Mouse (Mus musculus): Measurements from ENCODE around the gene Agbl4.

Agbl4 gene

GRCm38 (mm10) chr4:111410731-111411130 lies 1013.3 kb downstream of the Agbl4 start:
- no peak for DNase-seq

GRCm38 (mm10) chr4:111414399-111414798 lies 1016.9 kb downstream of the Agbl4 start:
- DNase-seq, result no peak

- DNase-seq, result no peak
These were observed 1017.5 kb downstream of the Agbl4 start, which contains the start of gene Bend5 for GRCm38 (mm10) chr4:111414818-111415488. Gene Bend5, plus strand, starts transcription at chr4:111415006.

GRCm38 (mm10) chr4:111416126-111416525 lies 1018.7 kb downstream of the Agbl4 start:
- no peak for DNase-seq

GRCm38 (mm10) chr4:111416551-111416950 lies 1019.1 kb downstream of the Agbl4 start:
- no peak for DNase-seq

GRCm38 (mm10) chr4:111417716-111418115 lies 1020.3 kb downstream of the Agbl4 start:
- no peak for DNase-seq

GRCm38 (mm10) chr4:111419476-111419875 lies 1022.0 kb downstream of the Agbl4 start:
- DNase-seq, result no peak

DNA sequence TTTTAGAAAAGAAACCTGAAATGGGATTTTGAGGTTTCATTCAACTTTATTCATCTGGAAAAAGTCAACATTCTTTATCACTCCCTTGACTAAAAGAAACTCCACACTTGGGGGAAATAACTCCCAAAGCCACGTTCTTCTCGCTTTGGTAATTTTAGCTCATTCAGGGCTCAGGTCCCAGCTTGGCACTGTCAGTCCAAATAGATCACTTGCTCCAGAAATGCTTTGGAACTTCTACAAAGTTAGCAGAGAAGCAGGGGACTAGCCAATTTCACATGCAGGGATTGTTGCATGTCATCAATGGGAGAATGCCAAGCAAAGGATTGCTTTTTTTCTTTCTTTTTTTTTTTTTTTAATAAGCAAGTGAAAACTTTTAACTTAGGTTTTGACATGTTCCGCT lies 1022.6 kb downstream of the Agbl4 start:
- DNase-seq, result no peak

DNA sequence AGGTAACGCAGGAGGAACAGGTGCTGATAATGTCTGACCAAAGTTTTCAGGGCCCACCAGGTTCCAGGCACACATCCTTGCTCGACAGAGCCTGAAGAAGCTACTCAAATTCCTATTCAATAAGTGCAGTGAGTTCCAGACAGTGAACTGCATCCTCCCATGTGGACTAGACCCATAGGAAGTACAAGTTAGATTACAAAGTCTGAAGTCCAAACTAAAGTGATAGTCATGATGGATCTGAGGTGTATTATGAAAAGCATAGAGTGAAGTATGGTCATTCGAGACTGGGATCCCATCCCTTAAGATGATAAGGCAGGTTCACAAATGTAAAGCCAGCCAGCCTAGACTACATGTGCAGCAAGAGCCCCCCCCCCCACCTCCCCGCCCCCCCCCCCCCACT lies 1023.5 kb downstream of the Agbl4 start:
- DNase-seq, result no peak

DNA sequence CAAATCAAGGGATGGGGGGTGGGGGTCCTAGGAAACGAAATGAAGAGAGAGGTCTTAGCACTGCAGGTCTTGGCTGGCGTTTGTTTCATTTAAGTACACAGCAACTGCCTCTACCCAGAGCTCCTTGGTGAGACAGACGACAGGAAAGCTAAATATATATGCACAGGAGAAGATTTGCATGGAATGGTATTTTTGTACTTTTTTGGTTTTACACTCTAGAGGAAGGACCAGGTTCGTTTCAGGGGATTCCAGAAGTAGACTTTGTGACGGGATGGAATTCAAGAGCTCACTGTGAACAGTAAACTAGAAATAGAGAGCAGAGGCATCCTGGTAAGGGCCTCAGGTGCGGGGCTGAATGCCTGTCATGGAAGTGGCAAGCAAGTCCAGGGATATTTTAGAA lies 1024.3 kb downstream of the Agbl4 start:
- no peak for DNase-seq

DNA sequence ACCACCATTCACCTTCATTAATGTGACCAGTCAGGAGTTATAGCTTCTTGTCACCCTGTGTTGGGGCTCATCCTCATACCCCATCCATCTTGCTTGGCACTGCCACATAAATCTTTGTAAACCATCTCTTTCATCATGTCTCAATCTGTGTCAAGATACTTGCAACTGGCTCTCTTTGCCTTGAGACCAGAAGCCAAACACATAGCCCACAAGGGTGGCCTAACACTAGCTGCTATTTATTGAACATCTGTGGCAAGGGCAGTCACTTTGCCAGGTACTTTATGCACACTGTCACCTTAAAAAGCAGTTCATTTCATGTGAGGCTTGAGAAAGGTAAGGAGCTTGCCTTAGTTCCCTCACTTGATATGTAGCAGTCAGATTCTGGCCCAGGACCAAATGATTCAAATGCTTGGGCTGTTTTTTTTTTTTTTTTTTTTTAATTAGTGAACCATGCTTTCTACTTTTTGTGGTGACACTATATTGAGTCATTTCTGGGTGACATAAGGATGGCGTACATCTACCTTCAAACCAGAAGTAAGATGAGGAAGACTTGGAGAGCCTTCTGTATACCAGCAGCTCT lies 1027.0 kb downstream of the Agbl4 start:
- no peak for DNase-seq

DNA sequence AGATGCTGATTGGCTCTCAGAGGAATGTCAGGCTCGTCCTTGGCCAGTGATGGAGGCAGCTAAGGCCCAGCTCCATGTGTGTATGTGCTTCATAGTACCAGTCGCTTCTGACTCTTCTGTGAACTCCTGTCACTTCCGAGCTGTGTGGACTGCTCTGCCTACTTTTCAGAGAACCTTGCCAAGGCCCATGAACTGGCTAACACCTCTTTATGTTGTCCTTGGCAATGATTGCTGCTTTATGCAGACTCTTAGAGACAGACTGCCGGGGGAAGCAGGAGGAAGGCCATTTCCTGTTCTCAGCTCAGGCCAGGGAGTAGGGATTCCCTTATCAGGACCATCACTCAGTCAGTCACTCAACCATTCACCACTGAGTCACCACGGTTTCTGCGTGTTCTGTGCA lies 1027.7 kb downstream of the Agbl4 start:
- no peak for DNase-seq

DNA sequence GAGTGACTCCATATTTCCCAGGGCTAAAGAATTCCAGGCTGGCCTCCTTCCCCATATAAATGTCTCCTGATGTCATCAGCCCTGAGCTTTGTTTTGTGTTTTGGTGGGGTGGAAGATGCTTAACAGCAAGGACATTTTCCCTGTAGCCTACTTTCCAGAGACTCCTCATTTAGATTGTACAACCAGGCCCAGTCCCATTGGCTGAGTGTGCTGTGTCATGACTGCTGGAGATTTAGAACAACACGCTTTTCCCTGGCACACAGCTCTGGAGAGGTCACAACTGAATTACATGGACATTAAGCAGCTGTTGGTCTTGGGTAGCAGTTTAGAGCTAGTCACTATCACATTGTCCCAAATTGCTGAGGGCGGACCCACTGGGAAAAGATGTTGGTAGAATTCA lies 1033.7 kb downstream of the Agbl4 start:
- DNase-seq, result no peak

- no peak for DNase-seq
These were observed 1034.6 kb downstream of the Agbl4 start for GRCm38 (mm10) chr4:111432013-111432412.

- DNase-seq, result no peak
These were observed 1035.0 kb downstream of the Agbl4 start for GRCm38 (mm10) chr4:111432417-111432816.

DNA sequence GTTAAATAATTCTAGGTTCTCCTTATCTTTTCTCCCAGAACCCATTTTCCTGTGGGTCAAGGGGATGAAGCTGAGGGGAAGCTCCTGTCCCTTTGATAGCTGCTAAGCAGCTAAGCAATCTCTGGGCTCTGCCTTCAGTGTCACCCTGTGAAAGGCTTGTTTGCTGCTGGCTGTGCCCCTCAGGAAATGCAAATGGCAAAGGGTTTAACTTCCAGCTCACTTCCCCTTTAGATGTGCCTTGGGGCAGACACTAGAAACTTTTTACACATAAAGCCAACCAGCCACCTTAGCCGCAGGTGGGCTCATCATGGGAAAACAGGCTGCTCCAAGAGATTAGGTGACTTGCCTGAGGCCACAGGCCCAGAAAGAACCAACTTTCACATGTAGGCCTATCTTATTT lies 1044.2 kb downstream of the Agbl4 start:
- DNase-seq, result no peak

GRCm38 (mm10) chr4:111442435-111443238 lies 1045.2 kb downstream of the Agbl4 start:
- DNase-seq, result peak; percentile 6

- DNase-seq, result no peak
These were observed 1046.6 kb downstream of the Agbl4 start for GRCm38 (mm10) chr4:111443906-111444615.

- DNase-seq, result no peak
These were observed 1047.2 kb downstream of the Agbl4 start for GRCm38 (mm10) chr4:111444616-111445160.

- DNase-seq, result no peak
These were observed 1050.5 kb downstream of the Agbl4 start for GRCm38 (mm10) chr4:111447918-111448317.

DNA sequence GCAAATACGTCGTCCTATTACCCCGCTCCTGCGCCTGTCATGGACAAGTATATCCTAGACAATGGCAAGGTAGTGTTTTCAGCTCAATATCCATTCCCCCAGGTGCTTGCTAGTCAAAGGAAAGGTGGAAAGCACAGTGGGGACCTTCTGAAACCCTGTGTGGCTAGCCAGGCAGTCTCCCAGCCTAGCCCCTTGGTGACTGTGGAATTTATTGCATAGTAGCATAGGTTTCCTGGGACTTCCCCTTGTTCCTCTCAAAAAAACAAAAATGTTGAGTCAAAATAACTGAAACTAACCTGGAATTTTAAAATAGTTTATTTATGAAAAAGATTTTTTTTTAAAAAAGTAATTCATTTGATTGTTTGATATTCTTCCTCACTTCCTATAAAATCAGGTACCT lies 1051.1 kb downstream of the Agbl4 start:
- no peak for DNase-seq

GRCm38 (mm10) chr4:111449442-111450199 lies 1052.2 kb downstream of the Agbl4 start:
- no peak for DNase-seq
